Mouse (Mus musculus) embryo, embryonic 10 days (tissue): Measurements from ENCODE around the gene Tmem252.

Experiments used
- DNase-seq: peaks from one replicate; pipeline ENCODE4 v3.0.0-alpha.2; 2015; ENCODE audit warnings: low spot score

The Tmem252 gene

GRCm38 (mm10) chr19:24673762-24674161, at the start of gene Tmem252:
Gene Tmem252, plus strand, starts transcription at chr19:24674008.
- DNase-seq = no peak

GRCm38 (mm10) chr19:24628049-24628448, 45.8 kb upstream of the Tmem252 start:
- no peak for DNase-seq

GRCm38 (mm10) chr19:24633008-24633407, 40.8 kb upstream of the Tmem252 start:
- no peak for DNase-seq

- DNase-seq = peak; percentile 87
Measured at GRCm38 (mm10) chr19:24634602-24635001, 39.2 kb upstream of the Tmem252 start.

DNA sequence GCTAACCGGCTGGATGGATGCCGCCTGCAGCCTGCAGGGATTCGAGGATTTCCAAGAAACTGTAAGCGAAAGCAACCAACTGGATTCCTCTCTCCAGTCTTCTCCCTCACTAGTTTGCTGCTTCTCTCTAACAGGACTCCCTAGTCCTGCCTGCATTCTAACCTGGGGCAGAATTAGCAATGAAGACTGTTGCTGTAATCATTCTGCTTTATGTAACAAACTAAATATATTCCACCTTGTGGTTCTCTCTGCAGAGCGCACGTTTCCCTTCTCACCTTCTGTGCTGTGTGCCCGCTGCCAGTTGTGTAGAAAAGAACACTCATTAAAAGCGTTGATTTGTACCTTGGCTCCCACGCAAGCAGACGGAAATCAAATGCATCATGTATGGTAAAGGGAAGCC, 37.2 kb upstream of the Tmem252 start:
- DNase-seq = no peak

- DNase-seq = no peak
Measured at GRCm38 (mm10) chr19:24637988-24638387, 35.8 kb upstream of the Tmem252 start.

DNA sequence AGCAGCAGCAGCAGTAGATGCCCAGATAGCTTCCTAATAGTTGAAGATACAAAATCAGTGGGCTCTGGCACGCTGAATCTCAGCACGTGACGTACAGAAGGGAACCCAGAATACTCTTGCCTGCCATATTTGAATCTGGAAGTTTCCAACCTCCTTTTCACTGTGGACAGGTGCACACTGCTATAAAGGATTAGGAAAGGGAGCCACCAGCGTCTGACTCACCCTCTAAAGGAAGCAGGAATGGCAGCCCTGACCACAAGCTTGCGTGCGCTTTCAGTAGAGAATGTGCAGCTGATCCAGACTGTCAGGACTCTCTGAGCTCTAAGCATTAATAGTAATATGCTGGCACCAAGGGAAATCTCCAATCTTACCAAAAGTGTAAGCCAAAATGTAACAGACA, 32.8 kb upstream of the Tmem252 start:
- DNase-seq = no peak

- no peak for DNase-seq
Measured at GRCm38 (mm10) chr19:24644971-24645370, 28.8 kb upstream of the Tmem252 start.

DNA sequence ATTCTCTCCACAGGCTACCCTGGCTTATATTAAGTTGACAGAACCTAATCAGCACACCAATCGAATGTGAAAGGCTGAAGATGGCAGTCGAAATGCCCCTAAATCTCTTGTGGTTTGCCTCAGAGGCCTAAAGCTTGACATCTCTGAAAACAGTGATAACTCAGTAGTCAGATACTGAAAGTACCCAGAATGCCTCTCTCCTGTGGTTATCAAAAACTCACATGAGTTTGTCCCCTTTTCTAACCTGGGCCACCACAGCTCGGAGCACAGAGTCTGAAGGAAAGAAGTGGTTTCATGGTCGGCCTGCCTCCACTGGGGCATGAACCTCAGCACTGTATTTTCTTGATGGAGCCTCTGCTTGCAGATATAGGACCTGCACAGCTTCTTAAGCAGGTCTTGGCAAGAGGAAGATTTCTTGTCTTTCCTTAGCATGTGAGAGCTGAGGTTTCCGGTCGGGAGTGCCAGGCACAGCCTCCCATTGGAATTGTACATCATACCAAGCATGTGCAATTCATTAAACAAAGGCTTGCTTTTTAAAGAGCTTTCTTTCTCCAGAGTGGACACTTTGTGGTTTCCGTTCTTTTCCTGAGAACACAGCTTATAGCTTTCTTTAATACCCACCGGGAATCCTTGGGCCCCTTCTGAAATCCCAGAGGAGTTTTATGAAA, 27.5 kb upstream of the Tmem252 start:
- DNase-seq = no peak

GRCm38 (mm10) chr19:24648016-24648415, 25.8 kb upstream of the Tmem252 start:
- no peak for DNase-seq

- no peak for DNase-seq
Measured at GRCm38 (mm10) chr19:24650428-24650827, 23.4 kb upstream of the Tmem252 start.

DNA sequence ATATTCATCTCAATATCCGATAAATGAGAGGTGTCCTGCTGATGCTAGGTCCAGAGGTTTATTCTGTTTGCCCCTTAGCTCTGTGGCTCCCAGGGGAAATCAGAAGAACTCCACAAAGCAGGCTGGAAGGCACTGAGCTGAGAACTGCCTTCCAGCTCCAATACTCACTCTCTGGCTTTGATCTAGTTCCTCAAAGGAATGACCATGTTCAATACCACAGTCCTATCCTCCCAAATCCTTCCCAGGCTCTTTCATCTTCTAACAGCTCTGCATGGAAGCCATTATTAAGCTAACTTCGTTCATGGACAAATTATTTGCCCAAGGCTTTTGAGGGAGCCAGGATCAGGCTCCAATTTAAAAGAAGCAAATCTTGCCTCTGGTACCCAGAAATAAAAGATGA, 22.2 kb upstream of the Tmem252 start:
- no peak for DNase-seq

DNA sequence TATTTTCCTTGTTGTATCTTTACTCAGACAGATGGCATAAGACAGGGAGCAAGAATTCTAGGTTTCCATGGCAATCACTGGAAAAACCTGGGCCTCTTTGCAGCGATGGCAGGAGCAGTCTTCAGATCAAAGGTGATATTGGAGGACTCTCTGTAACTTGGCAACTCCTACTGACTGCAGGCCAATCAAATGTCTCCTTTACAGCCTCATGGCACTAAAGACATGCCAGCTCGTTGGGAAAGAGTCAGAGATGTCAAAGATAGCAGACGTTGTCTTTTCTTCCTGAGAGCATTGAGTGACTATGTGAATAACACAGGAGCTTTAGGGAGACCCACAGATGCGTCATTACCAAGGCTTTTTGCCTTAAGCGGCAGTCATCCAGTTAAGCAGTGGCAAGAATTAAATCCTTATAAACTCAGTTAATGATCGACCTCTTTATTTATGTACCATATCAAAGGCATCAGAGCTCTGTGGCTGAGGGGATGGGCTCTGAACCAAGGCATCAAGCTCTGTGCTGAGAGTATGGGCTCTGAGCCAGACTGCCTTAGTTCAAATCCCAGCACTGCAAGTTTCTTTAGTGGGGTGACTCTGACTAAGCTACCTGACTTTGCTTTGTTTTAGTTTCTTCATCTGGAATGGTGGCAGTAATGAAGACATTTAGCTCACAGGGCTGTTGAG, 21.3 kb upstream of the Tmem252 start:
- no peak for DNase-seq

GRCm38 (mm10) chr19:24653230-24653799, 20.5 kb upstream of the Tmem252 start:
- no peak for DNase-seq

- no peak for DNase-seq
Measured at GRCm38 (mm10) chr19:24656981-24657380, 16.8 kb upstream of the Tmem252 start.

DNA sequence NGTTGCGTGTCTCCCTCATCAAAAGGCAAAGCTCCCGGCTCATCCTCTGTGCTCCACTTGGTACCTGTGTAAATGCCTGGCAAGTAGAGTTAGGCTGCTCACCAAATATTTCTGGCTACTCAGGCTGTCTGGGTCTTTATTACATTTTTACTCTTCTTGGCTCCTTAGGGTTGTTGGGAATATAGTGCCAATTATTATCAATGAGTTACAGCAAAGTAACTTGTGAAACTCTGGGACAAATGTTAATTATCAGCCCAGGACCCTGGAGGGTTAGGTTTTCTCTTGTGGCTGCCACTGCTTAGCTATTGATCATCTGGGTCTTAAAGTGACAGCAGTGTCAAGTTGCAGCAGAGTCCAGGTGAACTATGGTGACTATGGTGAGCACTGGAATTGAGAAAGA, 11.5 kb upstream of the Tmem252 start:
- DNase-seq = no peak

GRCm38 (mm10) chr19:24665771-24666170, 8.0 kb upstream of the Tmem252 start:
- no peak for DNase-seq

DNA sequence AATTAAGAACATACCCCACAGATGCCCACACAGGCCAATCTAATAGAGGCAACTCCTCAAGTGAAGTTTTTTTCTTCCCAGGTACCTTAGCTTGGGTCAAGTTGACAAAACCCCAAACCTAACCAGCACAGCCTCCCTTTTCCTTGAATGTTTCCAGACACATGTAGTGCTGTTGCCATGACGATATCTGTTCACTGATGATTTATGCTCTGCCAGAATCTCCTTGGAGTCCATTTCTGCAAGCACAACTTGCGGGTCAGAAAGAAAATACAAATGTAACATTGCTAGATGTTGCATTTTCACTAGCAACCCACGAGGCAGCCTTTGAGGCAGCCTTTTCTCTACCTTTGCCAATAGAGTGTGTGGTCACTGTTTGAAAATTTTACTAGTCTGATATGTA, 6.3 kb upstream of the Tmem252 start:
- DNase-seq = peak; percentile 36

- peak; percentile 55 for DNase-seq
Measured at GRCm38 (mm10) chr19:24671571-24671970, 2.2 kb upstream of the Tmem252 start.

DNA sequence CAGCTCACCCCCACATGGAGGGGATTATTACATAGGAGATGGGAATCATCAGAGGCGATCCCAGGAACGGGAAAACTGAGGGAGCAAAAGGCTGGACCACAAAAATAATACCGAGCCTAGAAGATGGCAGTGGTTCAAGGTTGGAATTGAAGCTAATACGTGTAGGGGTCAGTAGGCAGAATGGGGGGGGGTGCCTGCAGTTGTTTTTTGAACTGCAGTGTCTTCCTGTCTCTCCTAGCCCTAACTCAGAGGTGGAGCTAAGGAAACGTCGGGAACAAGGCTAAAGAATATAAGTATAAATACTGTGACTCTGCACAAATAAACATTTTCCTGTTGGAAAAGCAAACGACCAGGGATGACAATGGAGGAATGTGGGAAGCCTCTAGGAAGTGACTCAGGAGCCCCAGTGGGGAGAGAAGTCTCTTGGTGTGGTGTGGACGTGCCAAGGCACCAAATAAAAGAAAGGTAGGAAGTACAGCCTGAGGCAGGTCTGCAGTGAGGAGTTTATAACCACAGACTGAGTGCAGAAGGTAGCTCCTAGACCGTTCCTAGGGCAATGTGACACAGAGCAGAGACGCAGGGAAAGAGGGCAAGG, 1.3 kb upstream of the Tmem252 start:
- no peak for DNase-seq

- DNase-seq = no peak
Measured at GRCm38 (mm10) chr19:24673331-24673730, 477 bp upstream of the Tmem252 start.

DNA sequence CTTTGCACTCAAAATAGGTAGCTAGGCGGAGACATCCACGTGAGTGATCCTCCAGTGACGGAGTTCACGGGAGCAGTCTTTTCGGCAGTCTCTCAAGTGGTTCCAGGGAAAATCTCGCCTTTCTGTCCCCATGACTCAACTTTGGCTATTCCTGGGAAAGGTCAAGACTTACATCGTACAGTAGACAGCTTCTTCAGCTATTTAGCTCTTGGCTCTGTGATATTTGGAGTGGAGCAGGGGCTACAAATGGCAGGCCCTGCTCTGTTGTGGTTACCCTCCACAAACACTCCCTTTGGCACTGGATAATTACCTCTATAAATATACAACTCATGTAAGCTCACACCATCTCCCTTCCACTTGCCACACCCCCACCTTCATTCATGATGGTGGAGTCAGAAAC, 2.6 kb downstream of the Tmem252 start:
- no peak for DNase-seq
